Mouse (Mus musculus): ENCODE measurements around the gene Sugp2. TPM values are rescaled to one million over a fixed set of nuclear protein-coding genes. Genes with fewer than 3 reads are reported as not detected.

Sugp2 gene
- polyA plus RNA-seq, 1 experiment, result 20.2 TPM

DNA sequence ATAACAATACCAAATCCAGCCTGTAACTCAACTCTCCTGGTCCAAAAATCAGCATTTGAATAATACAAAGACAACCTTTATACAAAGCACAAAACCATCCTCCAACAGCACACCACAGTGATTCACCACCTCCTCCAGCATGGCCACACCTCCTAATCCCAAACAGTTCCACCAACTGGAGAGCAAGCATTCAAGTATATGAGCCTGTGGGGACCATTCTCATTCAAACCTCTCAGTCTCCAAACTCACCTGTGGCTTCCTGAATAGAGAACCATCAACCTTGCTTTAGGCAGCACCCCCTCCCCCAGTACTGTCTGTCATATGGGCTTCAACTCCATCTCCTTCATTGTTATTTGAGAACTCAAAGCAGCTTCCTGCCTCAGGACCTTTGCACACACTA lies 40.3 kb downstream of the Sugp2 start:
- DNase-seq (ENCODE audit: low read depth, low spot score), result no peak

DNA sequence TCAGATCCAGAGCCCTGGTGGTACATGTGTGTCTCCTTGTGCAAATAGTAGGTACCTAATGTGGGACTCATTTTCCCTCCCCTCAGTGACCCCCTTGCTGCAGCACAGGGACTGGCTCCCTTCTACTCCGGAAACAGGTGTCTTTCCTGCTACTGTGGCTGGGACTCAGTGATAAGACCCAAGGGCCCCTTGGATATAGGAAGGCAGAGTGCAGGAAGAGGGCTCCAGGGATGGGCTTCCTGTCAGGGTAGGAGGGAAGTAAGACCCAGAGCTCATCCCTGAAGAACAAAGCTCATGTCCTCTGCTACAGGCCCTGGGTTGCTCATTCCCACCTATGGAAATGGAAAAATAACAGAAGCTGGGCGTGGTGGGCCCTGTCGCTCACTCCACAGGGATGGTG lies 42.5 kb downstream of the Sugp2 start:
- 90% methylated on average over 3 of the region's 3 CpGs for WGBS
- DNase-seq (ENCODE audit: low read depth, low spot score), result no peak

DNA sequence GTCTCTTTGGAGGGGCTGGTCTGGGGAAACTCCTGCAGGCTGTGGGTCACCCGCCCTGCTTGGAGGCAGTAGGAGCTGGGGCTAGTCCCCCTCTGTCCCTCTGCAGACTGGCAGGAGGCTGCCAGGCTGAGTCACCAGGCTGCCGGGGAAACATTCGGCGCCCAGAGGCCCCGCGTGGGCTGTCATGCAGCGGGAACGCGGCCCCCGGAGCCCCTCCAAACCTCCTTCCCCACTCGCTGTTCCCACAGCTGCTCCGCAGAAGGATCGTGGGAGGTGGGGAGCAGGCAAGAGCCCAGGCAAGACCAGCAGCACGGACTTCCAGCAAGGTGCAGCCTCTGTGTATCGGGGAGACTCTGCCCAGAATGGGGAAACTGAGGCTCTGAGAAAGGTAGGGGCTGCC lies 44.1 kb downstream of the Sugp2 start:
- no peak for DNase-seq (ENCODE audit: low read depth, low spot score)
- 56% methylated on average over 15 of the region's 15 CpGs for WGBS

DNA sequence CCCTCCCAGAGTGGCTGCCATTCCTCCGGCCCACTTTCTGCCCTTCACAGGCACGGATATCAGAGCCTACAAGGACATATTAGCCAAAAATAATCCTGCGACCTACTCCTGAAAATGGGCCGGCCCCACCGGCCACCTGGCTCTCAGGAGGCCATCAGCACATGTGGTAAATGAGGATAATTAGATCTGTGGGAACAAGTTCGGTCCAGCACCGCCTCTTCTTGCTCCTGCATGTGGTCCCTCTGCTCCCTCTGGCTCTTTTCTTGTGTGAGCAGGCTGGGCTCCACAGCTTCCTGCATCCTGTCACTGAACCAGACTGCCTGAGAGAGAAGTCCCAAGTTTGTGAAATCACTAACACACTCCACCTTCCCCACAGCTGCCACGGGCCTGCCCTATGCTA lies 45.2 kb downstream of the Sugp2 start:
- 61% methylated on average over 8 of the region's 8 CpGs for WGBS
- DNase-seq (ENCODE audit: low read depth, low spot score), result no peak

DNA sequence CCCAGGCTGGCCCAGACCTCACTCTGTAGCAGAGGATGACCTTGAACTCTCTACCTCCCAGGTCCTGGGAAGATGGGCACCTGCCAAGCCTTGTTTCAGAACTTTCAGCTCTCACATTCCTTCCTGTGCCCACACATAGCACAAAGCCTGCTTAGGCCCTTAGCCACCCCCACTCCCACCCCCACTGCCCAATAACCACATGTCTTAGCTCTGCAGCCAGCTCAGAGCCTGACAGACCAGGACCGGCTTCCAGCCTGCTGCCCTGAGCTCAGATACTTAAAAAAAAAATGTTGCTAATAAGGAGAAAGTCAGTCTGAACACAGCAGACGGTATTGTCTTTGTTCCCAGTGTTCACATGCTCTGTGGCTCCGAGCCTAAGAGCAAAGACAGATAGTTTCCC lies 47.0 kb downstream of the Sugp2 start:
- no peak for DNase-seq (ENCODE audit: low read depth, low spot score)
- 64% methylated on average over 3 of the region's 3 CpGs for whole genome bisulfite sequencing

DNA sequence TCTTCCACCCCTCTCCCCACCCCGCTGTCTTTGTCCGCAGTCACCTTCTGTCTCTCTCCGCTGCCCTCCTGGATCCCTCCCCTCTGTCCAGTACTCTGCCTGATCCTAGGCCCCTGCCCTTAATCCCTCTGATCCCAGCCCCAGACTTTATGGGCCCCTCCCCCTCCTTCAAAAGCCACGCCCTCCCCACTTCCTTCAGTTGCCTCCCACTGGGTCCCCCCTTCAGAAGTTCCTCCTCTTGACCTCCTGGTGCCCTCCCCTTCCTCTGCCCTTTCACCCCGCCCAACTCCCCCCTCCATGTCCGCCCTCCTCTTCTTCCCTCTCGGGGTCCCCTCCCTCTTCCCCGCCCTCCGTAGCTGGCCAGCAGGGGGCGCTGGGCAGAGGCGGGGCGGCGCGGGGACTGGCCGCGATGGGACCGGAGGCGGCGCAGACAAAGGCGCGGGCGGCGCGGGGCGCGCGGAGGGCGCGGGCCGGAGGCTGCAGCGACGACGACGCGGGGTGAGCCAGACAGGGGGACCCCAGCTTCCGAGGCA lies 48.6 kb downstream of the Sugp2 start, which contains the start of gene Homer3:
Homer3 (plus strand) TSS at position 225 of the 533 bp plus-strand sequence.
- WGBS, result 3% methylated on average over 36 of the region's 36 CpGs
- peak; percentile 37 for DNase-seq (ENCODE audit: low read depth, low spot score)

DNA sequence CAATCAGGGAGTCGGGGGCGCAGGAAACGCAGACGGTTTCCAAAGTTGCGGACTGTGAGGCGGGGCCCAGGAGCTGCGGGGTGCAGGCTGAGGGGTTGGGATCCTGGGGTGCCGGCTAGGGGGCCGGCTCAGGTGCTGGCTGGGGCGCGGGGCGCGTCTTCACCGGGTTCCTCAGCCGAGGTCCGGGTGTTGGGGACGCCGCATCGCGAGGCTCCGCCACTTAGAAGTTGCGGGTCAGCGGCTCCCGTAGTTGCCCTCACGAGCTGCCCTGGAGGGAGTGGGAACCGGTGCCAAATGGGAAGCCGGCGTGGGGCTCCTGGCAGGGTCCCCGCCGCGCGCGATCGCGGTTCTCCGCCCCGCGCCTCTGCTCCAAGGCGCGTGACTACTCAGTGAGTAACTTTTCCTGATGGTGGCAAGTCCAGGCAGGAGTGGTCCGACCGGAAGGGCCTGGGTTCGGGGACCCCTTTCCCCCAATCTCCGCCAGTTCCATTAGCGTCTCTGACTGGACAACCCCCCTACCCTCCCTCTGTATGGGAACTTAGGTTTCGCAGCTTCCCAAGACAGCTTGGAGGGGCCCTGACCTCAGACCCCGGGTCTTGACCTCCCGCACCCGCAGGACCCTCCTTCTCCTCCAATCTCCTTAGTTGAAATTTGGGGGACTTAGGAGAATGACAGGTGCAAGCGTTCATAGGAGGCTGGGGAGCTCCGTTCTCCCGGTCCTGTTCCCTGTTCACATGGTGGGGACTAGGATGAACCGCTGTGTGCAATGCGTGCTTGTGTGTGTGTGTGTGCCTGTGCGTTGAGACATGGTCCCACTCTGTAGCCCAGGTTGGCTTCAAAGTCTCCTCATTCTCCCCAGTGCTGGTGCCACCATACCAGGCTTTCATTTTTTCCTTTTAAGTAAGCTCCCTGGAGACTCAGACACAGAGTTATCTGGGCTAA lies 49.4 kb downstream of the Sugp2 start:
- 2% methylated on average over 53 of the region's 55 CpGs for WGBS
- no peak for DNase-seq (ENCODE audit: low read depth, low spot score)

DNA sequence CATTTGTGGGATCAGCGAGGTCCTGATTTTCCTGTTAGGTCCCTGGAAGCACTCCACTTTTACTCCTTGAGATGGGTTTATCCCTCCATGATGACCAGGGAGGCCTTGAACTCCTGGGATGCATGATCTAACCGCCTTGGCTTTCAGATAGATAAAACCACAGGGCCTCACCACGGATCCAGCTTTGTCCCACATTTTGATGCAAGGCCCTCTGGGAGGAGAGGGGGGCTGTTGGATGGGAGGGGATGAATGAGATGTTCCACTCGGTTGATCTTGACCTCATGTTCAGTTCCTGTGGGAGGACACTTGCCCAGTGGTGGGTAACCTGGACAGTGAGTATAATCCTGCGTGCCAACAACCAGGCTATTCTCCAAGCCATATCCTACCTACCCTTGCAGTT lies 50.4 kb downstream of the Sugp2 start:
- DNase-seq (ENCODE audit: low read depth, low spot score), result no peak
- 80% methylated on average over 5 of the region's 5 CpGs for WGBS

DNA sequence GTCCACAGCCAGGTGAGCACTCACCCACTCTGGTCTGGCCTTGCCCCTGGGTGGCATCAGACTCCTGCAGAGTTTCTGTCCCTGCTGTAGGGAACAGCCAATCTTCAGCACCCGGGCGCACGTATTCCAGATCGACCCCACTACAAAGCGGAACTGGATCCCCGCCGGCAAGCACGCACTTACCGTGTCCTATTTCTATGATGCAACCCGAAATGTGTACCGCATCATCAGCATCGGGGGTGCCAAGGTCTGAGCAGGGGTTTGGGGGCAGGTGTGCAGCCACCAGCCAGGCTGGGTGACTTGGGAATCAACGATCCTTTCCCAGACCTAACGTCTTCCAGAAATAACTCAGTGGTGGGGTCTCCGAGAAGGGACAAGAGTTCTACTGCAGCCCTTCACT lies 51.3 kb downstream of the Sugp2 start:
- WGBS, result 96% methylated on average over 15 of the region's 15 CpGs
- no peak for DNase-seq (ENCODE audit: low read depth, low spot score)

DNA sequence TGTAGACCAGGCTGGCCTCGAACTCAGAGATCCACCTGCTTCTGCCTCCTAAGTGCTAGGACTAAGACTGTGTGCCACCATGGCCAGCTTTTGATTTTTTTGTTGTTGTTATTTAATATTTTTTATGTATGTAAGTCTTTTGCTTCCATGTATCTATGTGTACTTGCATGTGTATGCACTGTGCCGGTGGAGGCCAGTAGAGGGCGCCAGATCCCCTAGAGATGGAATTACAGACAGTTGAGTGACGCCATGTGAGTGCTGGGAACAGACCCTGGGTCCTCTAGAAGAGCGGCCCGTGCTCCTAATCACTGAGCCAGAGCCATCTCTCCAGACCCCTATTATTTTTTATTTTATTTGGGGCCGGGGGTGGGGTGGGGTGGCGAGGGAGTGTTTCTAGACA lies 52.7 kb downstream of the Sugp2 start:
- DNase-seq (ENCODE audit: low read depth, low spot score), result no peak
- 92% methylated on average over 8 of the region's 8 CpGs for WGBS

DNA sequence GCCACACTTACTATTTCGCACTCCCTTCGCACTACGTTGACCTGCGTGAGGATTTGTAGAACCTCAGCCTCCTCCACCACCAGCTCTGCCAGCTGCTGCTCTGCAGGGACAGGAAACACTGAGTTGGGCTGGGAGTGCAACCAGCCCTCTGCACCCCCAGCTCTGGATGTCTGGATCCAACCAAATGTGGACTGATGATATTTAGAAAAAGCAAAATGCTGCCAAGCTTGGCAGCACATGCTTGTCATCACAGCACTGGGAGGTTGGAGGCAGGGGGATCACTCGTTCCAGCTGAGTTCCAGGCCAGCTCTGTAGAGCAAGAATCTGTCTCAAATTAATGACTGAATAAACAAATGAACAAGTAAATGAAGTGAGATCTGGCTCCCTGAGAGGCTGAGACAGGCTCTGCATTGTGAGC lies 60.0 kb downstream of the Sugp2 start:
- WGBS, result 65% methylated on average over 5 of the region's 5 CpGs
- DNase-seq (ENCODE audit: low read depth, low spot score), result no peak

DNA sequence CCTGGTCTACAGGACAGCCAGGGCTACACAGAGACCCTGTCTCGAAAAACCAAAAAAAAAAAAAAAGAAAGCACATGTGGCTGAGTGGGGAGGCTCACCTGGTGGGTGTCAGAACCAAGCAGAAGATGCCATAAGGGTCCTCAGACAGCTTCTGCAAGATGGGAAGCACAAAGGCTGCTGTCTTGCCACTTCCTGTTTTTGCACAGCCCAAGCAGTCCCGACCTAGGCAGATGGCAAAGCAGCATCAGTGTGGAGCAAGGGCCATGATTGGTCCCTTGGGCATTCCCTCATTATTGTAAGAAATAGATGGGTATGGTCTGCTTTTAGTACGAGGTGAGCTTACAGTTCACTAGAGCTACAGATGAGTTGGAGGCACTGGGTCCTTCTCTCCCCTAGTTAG lies 66.9 kb downstream of the Sugp2 start:
- 70% methylated on average over 3 of the region's 3 CpGs for WGBS

DNA sequence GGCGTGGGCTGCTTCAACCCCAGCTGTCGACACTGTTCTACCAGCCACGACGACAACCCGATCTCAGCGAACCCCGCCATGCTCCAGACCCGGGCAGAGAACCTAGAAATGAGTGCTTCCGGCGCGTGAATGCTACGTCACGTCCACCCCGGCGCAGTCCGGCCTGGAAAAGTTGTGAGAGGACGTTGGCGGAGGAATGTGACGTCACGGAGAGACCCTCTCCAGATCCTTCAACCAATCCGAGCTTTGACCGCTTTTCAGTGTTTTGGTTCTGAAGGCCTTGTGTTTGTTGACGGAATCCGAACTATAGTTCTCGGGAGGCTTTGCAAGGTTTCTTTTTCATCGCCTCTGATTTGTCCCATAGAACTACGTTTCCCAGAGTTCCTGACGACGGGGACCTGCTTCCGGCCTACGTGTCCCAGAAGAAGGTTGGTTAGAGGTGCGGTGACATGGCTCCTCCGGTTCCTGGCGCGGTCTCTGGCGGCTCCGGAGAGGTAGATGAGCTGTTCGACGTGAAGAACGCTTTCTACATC lies 68.4 kb downstream of the Sugp2 start, which contains the start of the genes Ddx49 and Cope:
Ddx49 (minus strand) TSS at position 132 of the 533 bp plus-strand sequence.
Cope (plus strand) TSS at position 161 of the 533 bp plus-strand sequence.
- DNase-seq (ENCODE audit: low read depth, low spot score), result peak; percentile 57
- WGBS, result under 1% methylated on average over 40 of the region's 40 CpGs

More for the DNA sequence above, 66.9 kb downstream of the Sugp2 start:
- no peak for DNase-seq (ENCODE audit: low read depth, low spot score)

DNA sequence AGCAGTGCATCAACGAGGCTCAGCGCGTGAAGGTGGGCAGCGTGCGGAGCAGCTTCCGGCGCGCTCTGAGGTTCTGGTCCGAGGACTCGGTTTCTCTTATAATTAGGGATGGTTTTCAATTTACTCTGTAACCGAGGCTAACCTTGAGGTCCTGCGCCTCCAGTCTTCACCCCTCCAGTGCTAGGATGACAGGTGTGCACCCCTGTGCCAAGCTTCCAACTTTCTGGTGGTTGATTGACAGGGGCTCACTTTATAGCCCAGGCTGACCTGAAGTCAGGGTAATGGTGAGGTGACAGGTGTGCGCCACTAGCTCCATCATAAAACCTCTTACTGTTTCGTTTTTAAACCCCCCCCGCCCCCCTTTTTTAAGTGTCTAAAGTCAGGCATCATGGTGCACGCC lies 68.9 kb downstream of the Sugp2 start:
- no peak for DNase-seq (ENCODE audit: low read depth, low spot score)
- WGBS, result under 1% methylated on average over 16 of the region's 16 CpGs

DNA sequence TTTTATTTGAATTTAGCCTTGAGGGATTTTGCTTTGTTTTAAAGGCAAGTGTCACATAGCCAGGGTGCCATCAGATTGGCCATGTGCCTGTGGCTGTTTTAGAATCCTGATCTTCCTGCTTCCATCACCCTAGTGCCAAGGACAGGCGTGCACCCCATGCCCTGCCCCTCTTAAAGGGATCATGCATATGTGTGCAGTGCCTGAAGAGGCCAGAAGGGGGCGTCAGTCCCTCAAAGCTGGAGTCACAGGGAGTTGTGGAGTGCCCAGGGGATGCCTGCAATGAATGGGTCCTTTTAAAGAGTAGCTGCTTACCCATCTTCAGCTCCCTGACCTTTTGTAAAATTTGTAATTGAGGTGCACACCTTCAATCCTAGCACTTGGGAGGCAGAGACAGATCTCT lies 75.3 kb downstream of the Sugp2 start:
- WGBS, result 27% methylated on average over 2 of the region's 2 CpGs
- DNase-seq (ENCODE audit: low read depth, low spot score), result no peak

DNA sequence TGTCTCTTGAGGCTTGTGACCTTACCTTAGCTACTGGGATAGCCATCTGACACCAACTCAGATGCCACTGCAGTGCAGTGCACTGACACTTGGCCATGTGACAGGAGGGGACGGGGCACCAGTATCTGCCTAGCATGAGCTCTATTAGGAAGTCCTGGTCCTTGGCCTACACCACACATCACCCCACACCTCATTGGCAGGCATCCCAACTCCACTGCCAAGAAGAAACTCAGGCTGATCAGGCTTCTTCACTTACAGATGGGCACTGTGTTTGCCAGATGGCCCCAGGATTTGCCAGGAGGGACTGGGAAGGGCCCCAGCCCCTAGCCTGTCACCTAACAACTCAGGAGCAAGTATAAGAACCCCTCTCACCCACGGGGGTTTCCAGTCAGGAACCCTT lies 79.4 kb downstream of the Sugp2 start:
- 66% methylated on average over 2 of the region's 2 CpGs for WGBS
- no peak for DNase-seq (ENCODE audit: low read depth, low spot score)

DNA sequence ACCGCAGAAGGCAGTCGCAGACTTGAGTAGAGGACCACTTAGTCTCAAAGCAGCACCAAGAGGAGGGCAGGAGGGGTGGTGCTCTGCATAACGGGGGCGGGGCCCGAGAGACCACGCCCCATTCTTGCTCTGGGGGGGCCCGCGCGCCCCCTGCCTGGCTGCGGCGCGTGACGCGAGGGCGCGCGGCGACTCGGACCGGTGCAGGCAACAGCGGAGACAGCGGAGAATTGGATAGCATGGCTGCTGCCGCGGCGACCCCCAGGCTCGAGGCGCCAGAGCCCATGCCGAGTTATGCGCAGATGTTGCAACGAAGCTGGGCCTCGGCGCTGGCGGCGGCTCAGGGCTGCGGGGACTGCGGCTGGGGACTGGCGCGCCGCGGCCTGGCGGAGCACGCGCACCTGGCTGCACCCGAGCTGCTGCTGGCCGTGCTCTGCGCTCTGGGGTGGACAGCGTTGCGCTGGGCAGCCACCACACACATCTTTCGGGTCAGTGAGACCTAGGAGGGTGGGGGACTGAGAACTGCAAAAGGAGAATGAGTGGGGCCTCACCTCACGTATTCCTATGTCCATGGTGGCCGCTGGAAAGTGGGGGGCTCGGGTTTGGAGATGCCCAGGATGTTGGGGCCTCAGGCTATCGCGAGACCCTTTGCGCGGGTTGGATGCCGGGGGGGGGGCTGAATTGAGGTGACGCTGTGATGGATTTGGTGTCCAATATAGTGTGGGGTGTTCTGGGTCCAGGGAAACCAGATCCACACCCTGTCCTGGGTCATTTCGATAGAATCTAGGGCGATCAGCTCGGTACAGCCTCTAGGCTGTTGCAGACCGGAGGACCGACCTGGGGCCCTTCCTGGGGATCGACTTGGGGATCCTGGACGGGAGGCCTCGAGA lies 81.8 kb downstream of the Sugp2 start, which contains the start of gene Cers1:
Cers1 (plus strand) TSS at position 152 of the 887 bp plus-strand sequence.
- no peak for DNase-seq (ENCODE audit: low read depth, low spot score)
- WGBS, result 4% methylated on average over 66 of the region's 66 CpGs

DNA sequence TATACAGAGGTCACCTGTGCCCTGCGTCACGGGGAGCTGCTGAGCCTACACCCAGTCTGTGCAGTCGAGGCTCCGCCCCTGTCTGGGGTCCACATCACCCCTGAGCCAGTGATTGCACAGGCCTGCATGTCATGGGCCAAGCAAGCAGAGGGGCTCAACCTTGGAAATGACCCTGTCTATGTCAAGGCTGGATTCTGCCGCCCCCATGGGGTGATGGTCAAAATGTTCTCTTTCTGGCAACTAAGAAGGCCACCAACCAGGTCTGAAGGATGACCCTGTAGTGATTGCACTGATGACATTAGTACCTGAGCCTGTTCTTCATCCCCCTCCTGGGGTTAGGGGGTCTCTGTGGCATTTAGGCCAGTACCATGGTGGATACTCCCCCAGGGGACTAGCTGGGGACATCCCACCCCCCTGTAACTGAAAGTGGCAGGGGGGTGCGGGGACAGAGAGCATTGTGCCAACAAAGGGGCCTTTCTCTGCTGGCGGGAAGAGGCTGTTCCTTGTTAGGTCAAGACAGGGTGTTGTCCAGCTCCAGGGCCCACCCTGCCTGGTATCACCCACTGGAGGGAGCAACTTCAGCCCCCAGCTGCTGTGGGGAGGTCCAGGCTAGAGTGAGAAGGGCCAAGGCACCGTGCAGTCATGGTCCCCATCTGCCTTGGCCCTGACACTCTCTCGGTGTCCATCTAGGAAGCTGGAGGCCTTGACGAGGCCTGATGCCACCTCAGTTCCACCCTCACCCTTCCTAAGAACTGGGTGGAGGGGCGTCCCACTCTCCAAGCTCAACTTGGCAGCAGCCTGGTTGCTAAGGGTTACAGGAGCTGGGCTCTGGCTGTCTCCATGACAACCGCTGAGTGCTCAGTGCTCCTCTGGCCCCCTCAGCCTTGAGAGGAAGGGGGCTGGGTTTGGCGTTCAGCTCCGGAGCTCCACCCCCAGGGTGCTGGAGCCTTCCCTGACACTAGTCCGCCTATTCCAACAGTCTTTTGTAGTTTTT lies 82.8 kb downstream of the Sugp2 start:
- no peak for DNase-seq (ENCODE audit: low read depth, low spot score)
- 25% methylated on average over 15 of the region's 15 CpGs for WGBS

DNA sequence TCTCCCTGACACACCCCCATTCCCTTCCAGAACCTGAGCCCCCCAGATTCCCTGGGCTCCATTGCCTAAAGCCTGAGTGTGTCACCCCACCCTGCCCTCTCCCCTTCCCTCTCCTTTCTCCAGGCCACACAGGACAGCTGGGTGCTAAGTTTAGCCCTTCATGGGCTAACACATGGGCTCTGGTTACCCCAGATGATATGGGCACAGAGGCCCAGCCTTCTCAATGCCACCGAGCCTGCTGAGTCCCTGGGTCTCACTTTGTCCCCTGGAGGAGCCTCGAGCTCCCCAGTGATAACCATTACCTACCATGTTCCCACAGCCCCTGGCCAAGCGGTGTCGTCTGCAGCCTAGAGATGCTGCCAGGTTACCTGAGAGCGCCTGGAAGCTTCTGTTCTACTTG lies 83.8 kb downstream of the Sugp2 start:
- 78% methylated on average over 5 of the region's 5 CpGs for whole genome bisulfite sequencing
- no peak for DNase-seq (ENCODE audit: low read depth, low spot score)
